Mouse (Mus musculus) ES-E14 (cell line): Measurements from ENCODE around the gene 2310022B05Rik. TPM values are rescaled to one million over a fixed set of nuclear protein-coding genes. Genes with fewer than 3 reads are reported as not detected.

ENCODE experiments used
- DNase-seq: peaks from one replicate; pipeline ENCODE4 v3.0.0-alpha.2; 2013; ENCODE audit warnings: low read depth, low spot score
- H3K27ac ChIP-seq: 2 replicates; pipeline ENCODE4 v1.5.1; 2012; ENCODE audit warnings: low read depth, mild to moderate bottlenecking, low read length, moderate library complexity, mixed read lengths; ENCODE audit not compliant: poor library complexity, insufficient read depth, severe bottlenecking
- H3K36me3 ChIP-seq: 2 replicates; pipeline ENCODE4 v1.6.1; 2012; ENCODE audit warnings: mild to moderate bottlenecking, low read length, moderate library complexity, mixed read lengths; ENCODE audit not compliant: control insufficient read depth, poor library complexity, insufficient read depth, severe bottlenecking
- H3K4me1 ChIP-seq, 2 experiments: fragments of 150-350 bp in 1 of 2; sonication (generic) in 1 of 2; 2 replicates each; pipeline ENCODE4 v1.6.1; 2012; ENCODE audit warnings: low read length in 2 of 2, mild to moderate bottlenecking in 1 of 2, mixed read lengths in 1 of 2; ENCODE audit not compliant: control insufficient read depth in 2 of 2, insufficient read depth in 2 of 2, poor library complexity in 1 of 2
- H3K4me3 ChIP-seq, 2 experiments: fragments of 150-350 bp in 1 of 2; sonication (generic) in 1 of 2; 2 replicates each; pipeline ENCODE4 v1.5.1; 2012; ENCODE audit warnings: low read length in 2 of 2, low read depth in 1 of 2, mild to moderate bottlenecking in 1 of 2, mixed read lengths in 1 of 2; ENCODE audit not compliant: insufficient read depth in 1 of 2, poor library complexity in 1 of 2, severe bottlenecking in 1 of 2
- H3K9ac ChIP-seq: 2 replicates; pipeline ENCODE4 v1.6.1; 2012; ENCODE audit warnings: low read depth, mild to moderate bottlenecking, low read length, mixed read lengths; ENCODE audit not compliant: poor library complexity, insufficient read depth, severe bottlenecking
- H3K9me3 ChIP-seq: fragments of 150-350 bp; sonication (generic); 2 replicates; pipeline ENCODE4 v1.6.1; 2012; ENCODE audit warnings: low read depth, mild to moderate bottlenecking, low read length; ENCODE audit not compliant: control insufficient read depth, insufficient read depth
- CHD2 ChIP-seq: IDR thresholded peaks from 2 replicates; pipeline ENCODE4 v1.6.1; 2014; ENCODE audit warnings: mild to moderate bottlenecking, low read depth, low read length, inconsistent platforms
- HCFC1 ChIP-seq: IDR thresholded peaks from 2 replicates; pipeline ENCODE4 v1.6.1; 2012; ENCODE audit warnings: low read length, inconsistent platforms, borderline replicate concordance; ENCODE audit not compliant: insufficient read depth
- MAFK ChIP-seq: IDR thresholded peaks from 2 replicates; pipeline ENCODE4 v1.6.1; 2014; ENCODE audit warnings: mild to moderate bottlenecking, low read depth, low read length, inconsistent platforms; ENCODE audit not compliant: insufficient read depth
- ZC3H11A ChIP-seq: IDR thresholded peaks from 2 replicates; pipeline ENCODE4 v1.6.1; 2012; ENCODE audit warnings: low read depth, mild to moderate bottlenecking, inconsistent platforms, low read length, borderline replicate concordance
- ZNF384 ChIP-seq: IDR thresholded peaks from 2 replicates; pipeline ENCODE4 v1.6.1; 2012; ENCODE audit warnings: low read depth, low read length, inconsistent platforms
- in situ Hi-C, 2 experiments: fragments of 600-800 bp; cut with MboI; formaldehyde crosslinking; loops; one replicate each; pipeline ENCODE4 v1.15.1; 2025; ENCODE audit warnings: low sequenced_read_pairs in 2 of 2, inconsistent platforms in 1 of 2; ENCODE audit not compliant: unreplicated experiment in 2 of 2
- total RNA-seq: library from RNA; depleted of rRNA; stranded (reverse); fragments of 300-350 nt; gene quantifications from 2 replicates; pipeline ENCODE4 v1.2.3, GENCODE M21; 2012

Gene 2310022B05Rik
- total RNA-seq, 1 experiment, result 8.1 TPM

DNA sequence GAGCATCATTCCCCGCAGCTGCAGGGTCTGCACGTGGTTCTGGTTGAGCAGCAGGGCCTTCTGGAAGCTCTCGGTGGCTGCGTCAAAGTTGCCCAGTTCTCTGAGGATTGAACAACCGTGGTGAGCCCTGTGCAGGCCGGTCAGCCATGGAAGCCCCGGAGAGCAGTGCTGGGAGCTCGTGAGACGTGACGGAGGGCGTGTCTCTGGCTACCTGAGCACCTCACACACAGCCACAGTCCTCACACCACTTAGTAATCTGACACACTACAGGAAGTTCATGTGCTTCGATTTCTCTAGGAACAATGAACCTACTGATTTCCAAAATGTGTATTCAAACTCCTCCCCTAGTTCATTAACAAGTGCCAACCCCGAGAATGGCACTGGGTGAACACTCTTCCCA lies 25.7 kb upstream of the 2310022B05Rik start:
- Histone ChIP-seq H3K27ac (no peak overlapping the region), H3K36me3 (peaks cover 33% of the 10 kb centered on the region), H3K4me1 (no peaks in the 10 kb centered on the region), H3K9ac (no peak overlapping the region), H3K4me3 (no peak overlapping the region), H3K9me3 (no peaks in the 10 kb centered on the region)
- in situ Hi-C loops, result no loop called here
- TF ChIP-seq HCFC1 (no peak), ZC3H11A (no peak), ZNF384 (no peak), MAFK (no peak), CHD2 (no peak)
- DNase-seq, result no peak

GRCm38 (mm10) chr8:124682218-124682617 lies 19.0 kb upstream of the 2310022B05Rik start:
- no peak overlapping the region for H3K4me3 ChIP-seq
- no peak for TF ChIP-seq ZNF384
- TF ChIP-seq CHD2, result no peak
- no peak for TF ChIP-seq MAFK
- no peak for TF ChIP-seq HCFC1
- no peak for TF ChIP-seq ZC3H11A
- peaks cover 2 to 6% of the 10 kb centered on the region in 2 experiments; a peak in 1 of 4 replicates for H3K4me1 ChIP-seq
- H3K27ac ChIP-seq, result no peak overlapping the region
- no peak overlapping the region for H3K9ac ChIP-seq
- peaks cover 50% of the 10 kb centered on the region for H3K36me3 ChIP-seq
- no peaks in the 10 kb centered on the region for H3K9me3 ChIP-seq
- in situ Hi-C loops, result no loop called here
- no peak for DNase-seq

DNA sequence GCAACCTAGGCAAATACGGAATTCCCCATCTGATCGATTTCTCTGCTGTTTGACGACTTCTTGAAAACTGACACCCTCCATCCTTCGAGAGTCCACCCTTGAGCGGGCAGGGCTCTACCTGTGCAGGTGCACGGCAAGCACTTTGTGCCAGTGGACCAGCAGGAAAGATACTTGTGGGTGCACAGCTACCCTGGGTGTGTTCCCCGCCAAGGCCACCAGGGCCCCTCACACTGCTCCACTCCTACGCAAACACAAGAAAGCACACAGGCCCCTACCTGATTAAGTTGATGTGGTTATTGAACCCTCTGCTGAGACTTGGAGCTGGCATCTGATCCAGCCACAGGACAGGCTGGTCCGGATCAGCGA lies 18.6 kb upstream of the 2310022B05Rik start:
- H3K9ac ChIP-seq, result no peak overlapping the region
- H3K4me3 ChIP-seq, result no peak overlapping the region
- in situ Hi-C loops, result no loop called here
- H3K9me3 ChIP-seq, result no peaks in the 10 kb centered on the region
- DNase-seq, result no peak
- H3K4me1 ChIP-seq, result peaks cover 2 to 7% of the 10 kb centered on the region in 2 experiments; a peak in 1 of 4 replicates
- H3K36me3 ChIP-seq, result peaks cover 50% of the 10 kb centered on the region
- H3K27ac ChIP-seq, result no peak overlapping the region
- TF ChIP-seq MAFK (no peak), ZC3H11A (no peak), CHD2 (no peak), ZNF384 (no peak), HCFC1 (no peak)

DNA sequence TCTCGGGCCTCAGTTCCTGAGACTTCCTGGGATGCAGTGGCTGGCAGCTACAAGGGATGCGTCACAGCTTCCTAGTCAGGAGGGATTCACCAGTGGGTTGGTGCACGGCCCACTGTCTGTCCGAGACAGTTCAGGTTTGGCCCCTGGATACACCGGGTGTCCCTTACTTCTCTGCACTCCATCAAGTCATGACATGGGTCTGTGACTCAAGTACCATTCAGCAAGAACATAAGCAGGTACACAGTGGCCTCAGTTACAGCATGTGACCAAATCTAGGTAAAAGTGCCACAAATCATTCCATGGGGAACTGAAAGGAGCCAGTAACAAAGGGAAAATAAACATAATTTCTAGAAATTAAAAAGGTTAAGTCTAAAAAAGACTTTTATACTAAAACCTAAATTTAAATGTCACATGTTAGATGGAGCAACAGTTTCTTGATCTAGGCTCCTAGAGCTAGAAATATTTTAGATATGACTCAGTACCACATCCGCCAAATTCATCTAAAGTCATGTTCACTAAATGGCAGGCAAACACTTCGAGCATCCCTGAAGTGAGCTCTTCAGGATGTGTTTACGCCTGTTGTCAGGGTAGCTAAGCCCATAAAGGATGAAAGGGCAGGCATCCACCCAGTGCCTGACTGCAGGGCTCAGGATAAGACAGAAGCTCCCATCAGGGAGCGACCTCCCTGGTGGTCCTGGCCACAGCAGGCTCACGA lies 18.1 kb upstream of the 2310022B05Rik start:
- H3K9me3 ChIP-seq, result no peaks in the 10 kb centered on the region
- in situ Hi-C loops, result no loop called here
- H3K27ac ChIP-seq, result no peak overlapping the region
- peaks cover 47% of the 10 kb centered on the region for H3K36me3 ChIP-seq
- H3K4me1 ChIP-seq, result peaks cover 2 to 7% of the 10 kb centered on the region in 2 experiments; a peak in 1 of 4 replicates
- H3K9ac ChIP-seq, result no peak overlapping the region
- H3K4me3 ChIP-seq, result no peak overlapping the region
- no peak for TF ChIP-seq ZC3H11A
- no peak for TF ChIP-seq CHD2
- TF ChIP-seq MAFK, result no peak
- no peak for TF ChIP-seq HCFC1
- no peak for TF ChIP-seq ZNF384
- no peak for DNase-seq

- H3K36me3 ChIP-seq, result peaks cover 35% of the 10 kb centered on the region
- H3K9me3 ChIP-seq, result no peaks in the 10 kb centered on the region
- TF ChIP-seq CHD2 (no peak), ZC3H11A (no peak), MAFK (no peak), HCFC1 (no peak), ZNF384 (no peak)
- in situ Hi-C loops, result no loop called here
- no peak overlapping the region for H3K27ac ChIP-seq
- H3K4me1 ChIP-seq, result peaks cover 2 to 9% of the 10 kb centered on the region in 2 experiments; a peak in 1 of 4 replicates
- DNase-seq, result no peak
- no peak overlapping the region for H3K9ac ChIP-seq
- H3K4me3 ChIP-seq, result no peak overlapping the region
These were observed 15.1 kb upstream of the 2310022B05Rik start for GRCm38 (mm10) chr8:124678246-124678645.
